In the genomic region with DNA sequence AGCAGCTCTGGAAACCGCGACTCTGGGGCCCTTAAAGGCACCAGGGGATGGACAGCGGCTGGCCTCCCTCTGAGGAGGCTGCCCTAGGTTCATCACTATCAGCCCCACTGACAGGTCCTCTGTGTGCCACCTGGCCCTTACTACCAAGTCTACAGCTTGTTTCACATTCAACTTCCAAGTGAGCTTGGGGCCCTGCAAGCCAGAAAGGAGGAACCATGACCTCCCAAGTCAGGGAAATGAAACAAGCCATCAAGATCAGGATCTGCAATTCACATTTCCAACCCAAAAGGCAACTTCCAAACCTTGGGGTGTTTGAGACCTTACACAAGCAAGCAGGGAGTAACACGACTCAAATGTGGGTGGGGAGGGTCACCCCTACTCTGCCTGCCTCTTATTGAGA, we compare ENCODE assay signal across 12 mouse cellular contexts. TPM values are rescaled to one million over a fixed set of nuclear protein-coding genes. Genes with fewer than 3 reads are reported as not detected.
A peak's percentile ranks its signal among the peaks of the same experiment; 100 is the strongest.
DNase-seq lines count a peak whose midpoint lies in the region; ATAC-seq lines count a peak whose summit lies in the region.
"Had no signal": no experiment of that assay in that cellular context is flagged by ENCODE, and none has a peak within 500 bp of the region (broad histone marks: within the 10 kb centered on the region; RNA-seq: fewer than 3 reads in every experiment).

No protein-coding gene starts in this region.

- ATAC-seq in lung, embryonic 15.5 days (ENCODE audit: borderline replicate concordance, extremely low read depth, low FRiP score, low TSS enrichment): no peak
- no peak for ATAC-seq in limb, embryonic 13.5 days (ENCODE audit: low FRiP score, low read depth)
- no peak for ATAC-seq in stomach, embryonic 15.5 days (ENCODE audit: insufficient read depth, low FRiP score, low read depth)

- H3K9ac ChIP-seq in lung, embryonic 15.5 days: no peak overlapping the region
- H3K9ac ChIP-seq in limb, embryonic 13.5 days: peak overlapping the region; percentile 83; the same call in 1 of the 2 replicates
- no peak overlapping the region for H3K9ac ChIP-seq in stomach, embryonic 15.5 days
- H3K9ac ChIP-seq: liver, embryonic 15.5 days had no signal

- 38% methylated on average over 4 of the region's 4 CpGs for WGBS in lung, embryonic 15.5 days
- WGBS in limb, embryonic 13.5 days: 60% methylated on average over 4 of the region's 4 CpGs
- 58% methylated on average over 4 of the region's 4 CpGs for whole genome bisulfite sequencing in stomach, embryonic 15.5 days

- no peak overlapping the region for H3K4me3 ChIP-seq in lung, embryonic 15.5 days
- peak overlapping the region; percentile 82 for H3K4me3 ChIP-seq in limb, embryonic 13.5 days
- no peak overlapping the region for H3K4me3 ChIP-seq in stomach, embryonic 15.5 days (replicated peaks)
- H3K4me3 ChIP-seq: liver, embryonic 15.5 days had no signal

- H3K9me3 ChIP-seq in lung, embryonic 15.5 days: no peaks in the 10 kb centered on the region
- no peaks in the 10 kb centered on the region for H3K9me3 ChIP-seq in limb, embryonic 13.5 days
- H3K9me3 ChIP-seq in stomach, embryonic 15.5 days: no peaks in the 10 kb centered on the region
- H3K9me3 ChIP-seq: liver, embryonic 15.5 days had no signal

- peak; percentile 22 for DNase-seq in cerebellum, adult 11-12 months
- no peak for DNase-seq in cerebellum, adult 9-11 months
- DNase-seq in lung, adult 18-20 months: no peak
- DNase-seq in right cerebral cortex, postnatal 25 days: no peak
- no peak for DNase-seq in lung, postnatal 14 days
- DNase-seq: cerebellum, postnatal 25 days; gastrocnemius, postnatal 14 days; kidney, postnatal 36 days had no signal

- no peaks in the 10 kb centered on the region for H3K36me3 ChIP-seq in lung, embryonic 15.5 days
- peaks cover 22% of the 10 kb centered on the region for H3K36me3 ChIP-seq in limb, embryonic 13.5 days
- H3K36me3 ChIP-seq in stomach, embryonic 15.5 days: no peaks in the 10 kb centered on the region
- H3K36me3 ChIP-seq: liver, embryonic 15.5 days had no signal

- peak overlapping the region; percentile 71; the same call in 1 of the 2 replicates for H3K4me2 ChIP-seq in lung, embryonic 15.5 days
- peak overlapping the region; percentile 74 for H3K4me2 ChIP-seq in limb, embryonic 13.5 days (replicated peaks)
- peak overlapping the region; percentile 84; the same call in 1 of the 2 replicates for H3K4me2 ChIP-seq in stomach, embryonic 15.5 days
- H3K4me2 ChIP-seq: liver, embryonic 15.5 days had no signal

- no peak overlapping the region for H3K27ac ChIP-seq in lung, embryonic 15.5 days
- no peak overlapping the region for H3K27ac ChIP-seq in limb, embryonic 13.5 days
- no peak overlapping the region for H3K27ac ChIP-seq in stomach, embryonic 15.5 days
- H3K27ac ChIP-seq: liver, embryonic 15.5 days had no signal

- H3K27me3 ChIP-seq in lung, embryonic 15.5 days: peaks cover 8% of the 10 kb centered on the region; the same call in 1 of the 2 replicates
- no peaks in the 10 kb centered on the region for H3K27me3 ChIP-seq in limb, embryonic 13.5 days
- H3K27me3 ChIP-seq in stomach, embryonic 15.5 days (replicated peaks): no peaks in the 10 kb centered on the region; the same call in 1 of the 2 replicates

- H3K4me1 ChIP-seq in lung, embryonic 15.5 days: peaks cover 17% of the 10 kb centered on the region
- peaks cover 32% of the 10 kb centered on the region for H3K4me1 ChIP-seq in limb, embryonic 13.5 days
- H3K4me1 ChIP-seq in stomach, embryonic 15.5 days: peaks cover 6% of the 10 kb centered on the region

RNA-seq across cellular contexts. Expression of gene Lrcol1, which starts 40.7 kb away (rescaled TPM):
- 1.9 and 2.8 TPM in 2 replicates for polyA plus RNA-seq in lung, embryonic 15.5 days (2015; fragmentation: Nextera tagmentation; extraction: Ambion mirVana)
- polyA plus RNA-seq in limb, embryonic 13.5 days (2015; fragmentation: Nextera tagmentation; extraction: Ambion mirVana): not detected in 2 replicates
- polyA plus RNA-seq in stomach, embryonic 15.5 days (2015; fragmentation: Nextera tagmentation; extraction: Ambion mirVana): not detected in 2 replicates
- polyA plus RNA-seq: liver, embryonic 15.5 days had no signal

RNA-seq across cellular contexts. Expression of gene P2rx2, which starts 42.3 kb away (rescaled TPM):
- polyA plus RNA-seq in lung, embryonic 15.5 days (2015; fragmentation: Nextera tagmentation; extraction: Ambion mirVana): 13.9 and 15.1 TPM in 2 replicates
- polyA plus RNA-seq in limb, embryonic 13.5 days (2015; fragmentation: Nextera tagmentation; extraction: Ambion mirVana): 0.92 TPM in 2 replicates
- 0.70 and 0.73 TPM in 2 replicates for polyA plus RNA-seq in stomach, embryonic 15.5 days (2015; fragmentation: Nextera tagmentation; extraction: Ambion mirVana)
- polyA plus RNA-seq: liver, embryonic 15.5 days had no signal
